Mouse (Mus musculus) C2C12 (cell line): ENCODE data around the gene Nckap1l. TPM values are rescaled to one million over a fixed set of nuclear protein-coding genes. Genes with fewer than 3 reads are reported as not detected.

Experiments
- H3K27me3 ChIP-seq: one replicate; pipeline ENCODE4 v1.6.1; 2011; ENCODE audit not compliant: control insufficient read depth, insufficient read depth, insufficient read length
- H3K36me3 ChIP-seq: one replicate; pipeline ENCODE4 v1.6.1; 2011; ENCODE audit not compliant: control insufficient read depth, insufficient read depth
- H3K4me3 ChIP-seq: one replicate; pipeline ENCODE4 v1.5.1; 2011; ENCODE audit warnings: mild to moderate bottlenecking, control low read depth; ENCODE audit not compliant: poor library complexity, insufficient read depth, severe bottlenecking
- H3K79me2 ChIP-seq: one replicate; pipeline ENCODE4 v1.6.1; 2011; ENCODE audit not compliant: control insufficient read depth, insufficient read depth
- H3K79me3 ChIP-seq: one replicate; pipeline ENCODE4 v1.6.1; 2011; ENCODE audit warnings: low read depth, control low read depth
- H3ac ChIP-seq: one replicate; pipeline ENCODE3; 2011; ENCODE audit warnings: low read depth; ENCODE audit not compliant: control insufficient read depth, insufficient read length
- CEBPB ChIP-seq: IDR thresholded peaks from one replicate; pipeline ENCODE4 v1.6.1; 2011; ENCODE audit warnings: low read depth, mild to moderate bottlenecking, control low read depth, moderate library complexity
- CTCF ChIP-seq: IDR thresholded peaks from one replicate; pipeline ENCODE4 v1.5.1; 2011; ENCODE audit not compliant: control insufficient read depth, insufficient read depth, insufficient read length
- FOSL1 ChIP-seq: IDR thresholded peaks from one replicate; pipeline ENCODE4 v1.8.0; 2011; ENCODE audit warnings: mild to moderate bottlenecking, low read length; ENCODE audit not compliant: poor library complexity, insufficient read depth, severe bottlenecking
- MAX ChIP-seq: IDR thresholded peaks from one replicate; pipeline ENCODE4 v1.6.1; 2011; ENCODE audit warnings: mild to moderate bottlenecking, control low read depth
- MYOD1 ChIP-seq: IDR thresholded peaks from one replicate; pipeline ENCODE4 v1.6.1; 2011; ENCODE audit warnings: low read depth; ENCODE audit not compliant: control insufficient read depth, insufficient read length
- MYOG ChIP-seq: IDR thresholded peaks from one replicate; pipeline ENCODE4 v1.6.1; 2011; ENCODE audit not compliant: control insufficient read depth, insufficient read length; ENCODE audit errors: extremely low read depth
- USF1 ChIP-seq: IDR thresholded peaks from one replicate; pipeline ENCODE4 v1.6.1; 2011; ENCODE audit warnings: low read depth, mild to moderate bottlenecking, control low read depth, moderate library complexity
- polyA plus RNA-seq: library from polyadenylated mRNA; unstranded; fragments of >200 nt; fragmentation: generic; extraction: Trizol; gene quantifications from one replicate; pipeline ENCODE4 v1.2.1, GENCODE M21; 2012; ENCODE audit warnings: missing spikeins

Gene Nckap1l
- polyA plus RNA-seq, 1 experiment = 1.0 TPM

- H3K79me3 ChIP-seq = no peaks in the 10 kb centered on the region
- no peaks in the 10 kb centered on the region for H3K36me3 ChIP-seq
- no peak overlapping the region for H3ac ChIP-seq
- H3K4me3 ChIP-seq = no peak overlapping the region
- TF ChIP-seq FOSL1 = no peak
- no peak for TF ChIP-seq MAX
- no peak for TF ChIP-seq USF1
- TF ChIP-seq MYOD1 = no peak
- TF ChIP-seq CTCF = no peak
- TF ChIP-seq CEBPB = no peak
- no peak for TF ChIP-seq MYOG
- no peaks in the 10 kb centered on the region for H3K79me2 ChIP-seq
- no peaks in the 10 kb centered on the region for H3K27me3 ChIP-seq
Observed at GRCm38 (mm10) chr15:103486658-103487057, 33.1 kb downstream of the Nckap1l start.

- no peak overlapping the region for H3ac ChIP-seq
- H3K4me3 ChIP-seq = no peak overlapping the region
- TF ChIP-seq CEBPB (no peak), MAX (no peak), FOSL1 (no peak), MYOG (no peak), CTCF (no peak), USF1 (no peak), MYOD1 (no peak)
- H3K79me2 ChIP-seq = no peaks in the 10 kb centered on the region
- H3K27me3 ChIP-seq = no peaks in the 10 kb centered on the region
- H3K36me3 ChIP-seq = no peaks in the 10 kb centered on the region
- no peaks in the 10 kb centered on the region for H3K79me3 ChIP-seq
Observed at GRCm38 (mm10) chr15:103488336-103488735, 34.7 kb downstream of the Nckap1l start.

GRCm38 (mm10) chr15:103496204-103497140 is 42.9 kb downstream of the Nckap1l start:
- no peak overlapping the region for H3ac ChIP-seq
- no peaks in the 10 kb centered on the region for H3K36me3 ChIP-seq
- no peak overlapping the region for H3K4me3 ChIP-seq
- TF ChIP-seq MAX (peak; percentile 53), FOSL1 (peak; percentile 87), MYOG (no peak), USF1 (peak; percentile 49), CEBPB (no peak)
- H3K79me3 ChIP-seq = no peaks in the 10 kb centered on the region
- no peaks in the 10 kb centered on the region for H3K27me3 ChIP-seq
- no peaks in the 10 kb centered on the region for H3K79me2 ChIP-seq

GRCm38 (mm10) chr15:103498157-103498556 is 44.6 kb downstream of the Nckap1l start:
- no peaks in the 10 kb centered on the region for H3K36me3 ChIP-seq
- TF ChIP-seq MAX (no peak), FOSL1 (no peak), MYOG (no peak), MYOD1 (no peak), USF1 (no peak), CTCF (no peak), CEBPB (no peak)
- no peaks in the 10 kb centered on the region for H3K79me3 ChIP-seq
- H3K4me3 ChIP-seq = no peak overlapping the region
- H3ac ChIP-seq = no peak overlapping the region
- no peaks in the 10 kb centered on the region for H3K79me2 ChIP-seq
- peaks cover 5% of the 10 kb centered on the region for H3K27me3 ChIP-seq

- H3K79me2 ChIP-seq = no peaks in the 10 kb centered on the region
- H3K79me3 ChIP-seq = no peaks in the 10 kb centered on the region
- TF ChIP-seq CEBPB (no peak), USF1 (no peak), MYOG (no peak), MYOD1 (no peak), MAX (no peak), FOSL1 (no peak), CTCF (no peak)
- peaks cover 19% of the 10 kb centered on the region for H3K27me3 ChIP-seq
- H3K36me3 ChIP-seq = no peaks in the 10 kb centered on the region
- no peak overlapping the region for H3ac ChIP-seq
- H3K4me3 ChIP-seq = no peak overlapping the region
Observed at GRCm38 (mm10) chr15:103500723-103501122, 47.1 kb downstream of the Nckap1l start.

- H3K36me3 ChIP-seq = no peaks in the 10 kb centered on the region
- H3K79me2 ChIP-seq = no peaks in the 10 kb centered on the region
- H3K27me3 ChIP-seq = peaks cover 19% of the 10 kb centered on the region
- H3ac ChIP-seq = no peak overlapping the region
- no peak overlapping the region for H3K4me3 ChIP-seq
- TF ChIP-seq MYOG (no peak), CTCF (no peak)
- no peaks in the 10 kb centered on the region for H3K79me3 ChIP-seq
Observed at GRCm38 (mm10) chr15:103501186-103501585, 47.6 kb downstream of the Nckap1l start.
